Mouse (Mus musculus) ES-Bruce4 (cell line): ENCODE results near the gene Triobp. TPM values are rescaled to one million over a fixed set of nuclear protein-coding genes. Genes with fewer than 3 reads are reported as not detected.

Experiments
- H3K27ac ChIP-seq: 2 replicates; pipeline ENCODE4 v1.5.1; 2012; ENCODE audit warnings: low read length, inconsistent platforms; ENCODE audit not compliant: insufficient read depth
- H3K27me3 ChIP-seq: 2 replicates; pipeline ENCODE4 v1.6.1; 2012; ENCODE audit warnings: mild to moderate bottlenecking, low read length, inconsistent platforms; ENCODE audit not compliant: control insufficient read depth, poor library complexity, insufficient read depth, severe bottlenecking
- H3K36me3 ChIP-seq: 2 replicates; pipeline ENCODE4 v1.6.1; 2012; ENCODE audit warnings: inconsistent platforms, mild to moderate bottlenecking, low read length, moderate library complexity; ENCODE audit not compliant: control insufficient read depth, poor library complexity, insufficient read depth, severe bottlenecking
- H3K4me1 ChIP-seq: one replicate; pipeline ENCODE4 v1.8.1; 2011; ENCODE audit warnings: low read length; ENCODE audit not compliant: control insufficient read depth, insufficient read depth
- H3K4me3 ChIP-seq: 2 replicates; pipeline ENCODE4 v1.5.1; 2011; ENCODE audit warnings: low read depth, mild to moderate bottlenecking, low read length
- H3K9ac ChIP-seq: 2 replicates; pipeline ENCODE4 v1.6.1; 2012; ENCODE audit warnings: low read depth, mild to moderate bottlenecking, inconsistent platforms; ENCODE audit not compliant: poor library complexity, severe bottlenecking
- H3K9me3 ChIP-seq: replicated peaks from 2 replicates; pipeline ENCODE4 v1.6.1; 2012; ENCODE audit warnings: mild to moderate bottlenecking, low read length, inconsistent platforms; ENCODE audit not compliant: control insufficient read depth, poor library complexity, insufficient read depth, severe bottlenecking
- CTCF ChIP-seq: IDR thresholded peaks from one replicate; pipeline ENCODE4 v1.8.1; 2011; ENCODE audit warnings: low read depth, low read length
- EP300 ChIP-seq: IDR thresholded peaks from 2 replicates; pipeline ENCODE4 v1.6.1; 2011; ENCODE audit warnings: low read depth, low read length; ENCODE audit not compliant: insufficient read depth
- POLR2A ChIP-seq: IDR thresholded peaks from one replicate; pipeline ENCODE4 v1.8.1; 2011; ENCODE audit warnings: low read length; ENCODE audit not compliant: insufficient read depth
- polyA plus RNA-seq: library from polyadenylated mRNA; stranded (reverse); fragments of >200 nt; gene quantifications from 2 replicates; pipeline ENCODE4 v1.2.4, GENCODE M21; 2011; ENCODE audit warnings: low read depth; ENCODE audit not compliant: missing spikeins, insufficient read depth, insufficient read length

The Triobp gene
- polyA plus RNA-seq, 1 experiment, result 49.5 TPM

- TF ChIP-seq CTCF, result no peak
- TF ChIP-seq EP300, result no peak
- no peak for TF ChIP-seq POLR2A
- no peaks in the 10 kb centered on the region for H3K9me3 ChIP-seq
- no peaks in the 10 kb centered on the region for H3K36me3 ChIP-seq
- peaks cover 5% of the 10 kb centered on the region for H3K4me1 ChIP-seq
- no peak overlapping the region for H3K27ac ChIP-seq
- no peaks in the 10 kb centered on the region for H3K27me3 ChIP-seq
- H3K9ac ChIP-seq, result no peak overlapping the region
- no peak overlapping the region for H3K4me3 ChIP-seq
Measured at GRCm38 (mm10) chr15:79009734-79010133, 62.2 kb downstream of the Triobp start.

GRCm38 (mm10) chr15:79011550-79011949 is 64.0 kb downstream of the Triobp start:
- H3K9ac ChIP-seq, result no peak overlapping the region
- H3K27ac ChIP-seq, result no peak overlapping the region
- no peaks in the 10 kb centered on the region for H3K9me3 ChIP-seq
- H3K36me3 ChIP-seq, result no peaks in the 10 kb centered on the region
- no peak overlapping the region for H3K4me3 ChIP-seq
- H3K27me3 ChIP-seq, result no peaks in the 10 kb centered on the region
- TF ChIP-seq CTCF, result no peak
- no peak for TF ChIP-seq POLR2A
- no peak for TF ChIP-seq EP300
- H3K4me1 ChIP-seq, result peaks cover 5% of the 10 kb centered on the region

- Histone ChIP-seq H3K36me3 (no peaks in the 10 kb centered on the region), H3K27ac (no peak overlapping the region), H3K9ac (no peak overlapping the region), H3K27me3 (no peaks in the 10 kb centered on the region), H3K9me3 (no peaks in the 10 kb centered on the region), H3K4me3 (no peak overlapping the region), H3K4me1 (peaks cover 4% of the 10 kb centered on the region)
- TF ChIP-seq EP300 (no peak), CTCF (no peak), POLR2A (no peak)
Measured at GRCm38 (mm10) chr15:79013382-79013781, 65.9 kb downstream of the Triobp start.

GRCm38 (mm10) chr15:79018191-79018590 is 70.7 kb downstream of the Triobp start:
- no peaks in the 10 kb centered on the region for H3K27me3 ChIP-seq
- H3K4me1 ChIP-seq, result no peaks in the 10 kb centered on the region
- H3K36me3 ChIP-seq, result no peaks in the 10 kb centered on the region
- H3K27ac ChIP-seq, result no peak overlapping the region
- no peak overlapping the region for H3K9ac ChIP-seq
- H3K9me3 ChIP-seq, result no peaks in the 10 kb centered on the region
- no peak for TF ChIP-seq CTCF
- no peak for TF ChIP-seq POLR2A
- no peak for TF ChIP-seq EP300
- H3K4me3 ChIP-seq, result no peak overlapping the region

- TF ChIP-seq EP300 (no peak), CTCF (no peak), POLR2A (no peak)
- Histone ChIP-seq H3K36me3 (no peaks in the 10 kb centered on the region), H3K27ac (no peak overlapping the region), H3K9ac (no peak overlapping the region), H3K9me3 (no peaks in the 10 kb centered on the region), H3K27me3 (no peaks in the 10 kb centered on the region), H3K4me1 (no peaks in the 10 kb centered on the region), H3K4me3 (no peak overlapping the region)
Measured at GRCm38 (mm10) chr15:79018886-79019285, 71.4 kb downstream of the Triobp start.

GRCm38 (mm10) chr15:79022671-79023230 is 75.2 kb downstream of the Triobp start:
- TF ChIP-seq EP300, result no peak
- TF ChIP-seq CTCF, result no peak
- TF ChIP-seq POLR2A, result no peak
- no peaks in the 10 kb centered on the region for H3K27me3 ChIP-seq
- H3K4me1 ChIP-seq, result no peaks in the 10 kb centered on the region
- no peaks in the 10 kb centered on the region for H3K9me3 ChIP-seq
- no peak overlapping the region for H3K4me3 ChIP-seq
- H3K36me3 ChIP-seq, result no peaks in the 10 kb centered on the region
- no peak overlapping the region for H3K9ac ChIP-seq
- H3K27ac ChIP-seq, result no peak overlapping the region
